Mouse (Mus musculus) midbrain, embryonic 13.5 days (tissue): ENCODE data around the gene Rnf180. TPM values are rescaled to one million over a fixed set of nuclear protein-coding genes. Genes with fewer than 3 reads are reported as not detected.

Experiments used
- ATAC-seq: fragments of 200-750 bp; cut with Nextera tagmentation; 2 replicates; pipeline ENCODE4 v1.8.0; 2017; ENCODE audit warnings: mild to moderate bottlenecking, moderate TSS enrichment, moderate library complexity
- H3K27ac ChIP-seq: fragments of 300-500 bp; sonication (generic); 2 replicates; pipeline ENCODE4 v1.5.1; 2015; ENCODE audit warnings: inconsistent platforms, mild to moderate bottlenecking, moderate library complexity
- H3K27me3 ChIP-seq: fragments of 300-500 bp; sonication (generic); 2 replicates; pipeline ENCODE4 v1.6.1; 2015; ENCODE audit warnings: mild to moderate bottlenecking, inconsistent platforms
- H3K36me3 ChIP-seq: fragments of 300-500 bp; sonication (generic); 2 replicates; pipeline ENCODE4 v1.6.1; 2015; ENCODE audit warnings: mild to moderate bottlenecking, inconsistent platforms
- H3K4me1 ChIP-seq: fragments of 300-500 bp; sonication (generic); replicated peaks from 2 replicates; pipeline ENCODE4 v1.6.1; 2015; ENCODE audit warnings: inconsistent platforms
- H3K4me2 ChIP-seq: fragments of 300-500 bp; sonication (generic); replicated peaks from 2 replicates; pipeline ENCODE4 v1.6.1; 2015; ENCODE audit warnings: moderate library complexity, mild to moderate bottlenecking, inconsistent platforms
- H3K4me3 ChIP-seq: fragments of 300-500 bp; sonication (generic); replicated peaks from 2 replicates; pipeline ENCODE4 v1.5.1; 2015; ENCODE audit warnings: mild to moderate bottlenecking, inconsistent platforms
- H3K9ac ChIP-seq: fragments of 300-500 bp; sonication (generic); replicated peaks from 2 replicates; pipeline ENCODE4 v1.6.1; 2015; ENCODE audit warnings: mild to moderate bottlenecking, inconsistent platforms
- H3K9me3 ChIP-seq: fragments of 300-500 bp; sonication (generic); 2 replicates; pipeline ENCODE4 v1.6.1; 2016; ENCODE audit warnings: mild to moderate bottlenecking, inconsistent platforms
- WGBS: fragments of 180-500 bp; shearing (Covaris S2); methylation state at CpG from one replicate; pipeline ENCODE4 v1.1.7; 2015; 5-methylcytosine and 5-hydroxymethylcytosine counted together
- polyA plus RNA-seq: library from polyadenylated mRNA; unstranded; fragments of >200 nt; fragmentation: Nextera tagmentation; extraction: Ambion mirVana; gene quantifications from 2 replicates; pipeline ENCODE4 v1.2.1, GENCODE M21; 2015

The Rnf180 gene
- polyA plus RNA-seq, 1 experiment from 2014 or later = 19.7 TPM

DNA sequence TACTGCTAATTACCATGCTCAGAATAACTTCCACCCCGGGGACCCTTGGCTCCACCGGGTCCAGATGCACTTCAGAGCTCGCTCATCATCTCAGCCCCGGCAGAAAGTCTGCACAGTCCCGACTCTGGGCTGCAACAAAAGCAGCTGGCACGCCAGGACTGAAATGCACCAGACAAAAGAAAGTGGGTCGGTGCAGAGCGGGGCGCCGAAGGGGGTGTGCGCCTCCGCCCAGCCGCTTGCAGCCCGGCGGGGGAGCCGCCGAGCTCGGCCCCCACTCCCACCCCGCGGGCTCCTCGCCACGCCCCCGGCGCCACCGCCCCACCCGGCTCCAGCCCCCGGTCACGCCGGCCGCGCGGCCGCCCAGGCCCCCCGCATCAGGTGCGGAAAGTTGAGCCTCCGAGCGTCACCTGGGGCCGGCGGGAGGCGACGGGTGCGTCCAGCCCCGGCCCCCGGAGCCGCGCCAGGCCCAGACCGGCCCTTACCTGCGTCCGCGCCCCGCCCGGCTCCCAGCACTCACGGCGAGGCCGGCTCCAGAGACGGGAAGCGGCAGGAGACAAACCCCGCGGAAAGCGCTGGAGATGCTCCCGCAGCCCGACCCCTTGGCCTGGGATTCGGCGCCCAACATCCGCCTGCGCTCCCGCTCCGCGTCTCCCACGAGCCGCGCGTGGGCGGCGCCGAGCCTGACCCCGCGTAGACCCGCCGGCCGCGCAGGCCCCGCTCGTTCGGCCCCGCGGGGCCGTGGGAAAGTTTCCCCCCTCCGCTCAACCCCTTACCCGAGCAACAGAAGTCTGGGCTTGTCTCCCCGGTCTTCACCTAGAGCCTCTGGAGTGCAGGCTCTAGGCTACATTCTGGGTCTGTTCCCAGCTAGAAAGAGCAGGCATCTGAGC lies 591 bp downstream of the Rnf180 start:
- peak overlapping the region; percentile 94 for H3K9ac ChIP-seq
- peaks cover 7% of the 10 kb centered on the region; the same call in 1 of the 2 replicates for H3K36me3 ChIP-seq
- H3K27me3 ChIP-seq = no peaks in the 10 kb centered on the region
- peak overlapping the region; percentile 86 for H3K4me3 ChIP-seq
- peaks cover 24% of the 10 kb centered on the region for H3K4me1 ChIP-seq
- WGBS = under 1% methylated on average over 80 of the region's 91 CpGs
- peak overlapping the region; percentile 79 for H3K4me2 ChIP-seq
- H3K9me3 ChIP-seq = no peaks in the 10 kb centered on the region
- ATAC-seq = peak; percentile 94
- peak overlapping the region; percentile 69 for H3K27ac ChIP-seq

DNA sequence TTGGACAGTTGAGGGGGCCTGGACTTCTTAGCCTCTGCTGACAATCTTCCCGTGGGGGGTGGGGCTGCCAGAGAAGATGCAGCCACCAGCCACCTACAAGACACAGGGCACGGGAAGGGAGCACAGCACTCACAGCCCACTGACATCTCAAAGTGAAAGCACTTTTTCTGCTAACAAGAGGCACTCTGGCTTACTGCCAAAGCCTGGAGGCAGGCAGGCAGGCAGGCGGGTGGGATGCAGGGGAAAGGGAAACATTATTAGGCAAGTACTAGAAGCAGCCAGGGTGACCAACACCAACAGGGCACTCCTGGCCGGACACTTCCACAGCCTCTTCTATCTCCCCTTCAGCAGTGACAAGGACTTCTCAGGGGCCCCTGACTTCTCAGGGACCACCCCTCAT lies 2.8 kb downstream of the Rnf180 start:
- Histone ChIP-seq H3K27me3 (no peaks in the 10 kb centered on the region), H3K9me3 (no peaks in the 10 kb centered on the region), H3K9ac (peak overlapping the region; percentile 39), H3K4me1 (peaks cover 24% of the 10 kb centered on the region), H3K27ac (peak overlapping the region; percentile 68; the same call in 1 of the 2 replicates), H3K36me3 (peaks cover 10% of the 10 kb centered on the region; the same call in 1 of the 2 replicates), H3K4me2 (peak overlapping the region; percentile 37), H3K4me3 (no peak overlapping the region)
- WGBS = 29% methylated on average over 4 of the region's 4 CpGs
- peak; percentile 38 for ATAC-seq

DNA sequence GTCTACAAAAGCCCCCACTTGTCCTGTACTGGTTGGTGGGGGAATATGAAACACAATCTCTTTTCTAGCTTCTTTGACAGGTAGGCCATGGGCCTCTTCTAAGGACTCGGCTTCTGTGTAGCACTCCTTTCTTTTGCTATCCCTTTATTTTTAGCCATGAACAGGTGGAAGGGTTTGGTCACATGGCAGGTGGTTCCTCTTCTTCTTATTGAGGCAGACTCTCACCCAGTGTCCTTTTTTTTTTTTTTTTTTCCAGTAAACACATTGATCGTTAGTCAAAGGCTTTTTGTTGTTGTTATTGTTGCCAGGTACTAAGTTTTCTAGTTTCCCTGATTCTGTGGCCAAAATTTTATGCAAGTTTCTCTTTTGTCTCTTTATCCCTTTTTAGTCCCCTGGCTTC lies 4.0 kb downstream of the Rnf180 start:
- Histone ChIP-seq H3K4me1 (peaks cover 24% of the 10 kb centered on the region), H3K9ac (no peak overlapping the region), H3K27ac (no peak overlapping the region), H3K4me3 (no peak overlapping the region), H3K36me3 (peaks cover 10% of the 10 kb centered on the region; the same call in 1 of the 2 replicates), H3K27me3 (no peaks in the 10 kb centered on the region), H3K4me2 (no peak overlapping the region), H3K9me3 (no peaks in the 10 kb centered on the region)
- no peak for ATAC-seq
- WGBS = 84% methylated on average over 2 of the region's 2 CpGs

DNA sequence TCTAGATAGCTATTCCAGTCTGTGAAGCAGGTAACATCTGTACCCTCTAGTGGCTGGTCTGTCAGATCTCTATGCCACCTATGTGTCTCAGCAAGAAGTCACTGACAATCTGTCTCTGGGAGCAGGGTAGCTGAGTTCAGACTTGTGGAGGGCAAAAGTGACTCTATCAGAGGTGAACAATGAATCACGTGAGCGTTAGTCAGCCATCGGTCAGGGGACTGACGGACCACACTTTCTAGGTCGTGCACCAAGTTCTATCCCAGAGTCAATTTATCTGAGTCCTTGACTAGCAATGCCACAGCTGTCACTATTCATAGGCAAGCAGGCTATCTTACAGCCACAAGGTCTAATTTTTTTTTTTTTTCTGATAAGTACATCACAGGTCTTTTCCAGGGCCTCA lies 4.6 kb downstream of the Rnf180 start:
- H3K9ac ChIP-seq = no peak overlapping the region
- H3K4me3 ChIP-seq = no peak overlapping the region
- no peak overlapping the region for H3K4me2 ChIP-seq
- H3K27me3 ChIP-seq = no peaks in the 10 kb centered on the region
- H3K9me3 ChIP-seq = no peaks in the 10 kb centered on the region
- ATAC-seq = no peak
- no peak overlapping the region for H3K27ac ChIP-seq
- peaks cover 10% of the 10 kb centered on the region; the same call in 1 of the 2 replicates for H3K36me3 ChIP-seq
- 92% methylated on average over 5 of the region's 5 CpGs for WGBS
- peaks cover 24% of the 10 kb centered on the region for H3K4me1 ChIP-seq

DNA sequence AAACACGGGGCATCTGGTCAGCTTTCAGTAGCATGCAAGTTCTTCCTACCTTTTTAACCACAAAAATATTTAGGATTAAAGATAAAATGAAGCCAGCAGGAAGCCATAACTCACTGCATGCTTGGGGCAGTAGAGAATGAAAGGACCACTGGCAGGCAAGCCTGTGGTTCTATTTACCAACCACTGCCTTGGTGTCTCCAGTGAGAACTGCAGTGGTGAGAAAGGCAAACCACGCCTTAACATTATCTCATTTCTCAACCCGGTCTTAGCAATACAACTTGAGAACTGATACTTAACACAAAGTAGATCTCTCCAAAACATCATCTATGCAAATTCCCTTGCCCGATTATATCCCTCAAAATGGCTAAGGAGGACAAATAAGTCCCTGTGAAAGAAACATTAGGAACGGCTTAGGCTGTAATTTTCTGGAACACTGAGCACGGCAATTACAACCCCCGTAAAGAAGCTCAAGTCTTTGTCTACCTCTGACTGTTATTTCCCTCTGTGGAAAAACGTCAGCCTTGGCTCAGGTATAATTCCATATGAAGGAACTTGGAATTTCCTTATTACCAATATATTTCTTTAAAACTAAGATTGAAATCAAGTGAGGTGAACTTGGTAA lies 15.1 kb downstream of the Rnf180 start:
- no peak for ATAC-seq
- Histone ChIP-seq H3K9me3 (no peaks in the 10 kb centered on the region), H3K36me3 (no peaks in the 10 kb centered on the region), H3K9ac (no peak overlapping the region), H3K4me2 (no peak overlapping the region), H3K4me1 (no peaks in the 10 kb centered on the region; the same call in 1 of the 2 replicates), H3K27ac (no peak overlapping the region), H3K27me3 (no peaks in the 10 kb centered on the region), H3K4me3 (no peak overlapping the region)
- WGBS = 28% methylated on average over 8 of the region's 8 CpGs

DNA sequence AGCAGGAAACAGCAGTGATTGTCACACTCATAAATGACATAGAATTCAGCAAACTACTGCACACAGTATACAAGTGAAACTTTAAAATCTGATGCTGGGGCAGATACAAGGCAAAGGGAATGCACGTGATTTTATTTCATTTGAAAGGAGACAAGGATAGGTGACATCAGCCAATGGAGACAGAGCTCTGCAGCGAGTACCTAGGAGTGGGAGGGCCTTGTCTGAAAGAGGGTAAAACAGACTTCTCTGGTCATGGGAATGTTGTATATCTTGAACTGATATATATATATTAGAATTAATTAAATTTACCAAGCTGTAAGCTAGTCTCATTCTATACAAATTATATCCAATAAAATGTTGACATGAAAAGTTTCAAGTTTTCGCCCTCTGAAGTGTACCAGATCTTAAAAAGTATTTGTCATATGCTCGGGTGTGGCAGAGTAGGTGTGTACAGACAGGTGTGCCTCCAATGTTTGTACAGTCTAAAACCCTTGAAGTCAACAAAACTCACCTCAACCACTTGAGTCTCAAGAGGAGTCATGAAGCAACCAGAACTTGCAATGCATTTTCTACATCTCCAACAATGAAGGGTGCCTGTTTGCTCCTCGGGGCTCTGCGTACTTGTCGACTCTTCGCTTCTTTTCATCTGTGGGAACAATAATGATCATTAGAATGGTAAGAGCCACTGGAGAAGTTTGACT lies 24.1 kb downstream of the Rnf180 start:
- H3K36me3 ChIP-seq = peaks cover 24% of the 10 kb centered on the region
- H3K4me1 ChIP-seq = no peaks in the 10 kb centered on the region
- H3K4me3 ChIP-seq = no peak overlapping the region
- WGBS = 93% methylated on average over 8 of the region's 8 CpGs
- H3K9ac ChIP-seq = no peak overlapping the region
- peaks cover 15% of the 10 kb centered on the region for H3K9me3 ChIP-seq
- H3K27me3 ChIP-seq = no peaks in the 10 kb centered on the region
- H3K27ac ChIP-seq = no peak overlapping the region
- no peak overlapping the region for H3K4me2 ChIP-seq
- no peak for ATAC-seq

DNA sequence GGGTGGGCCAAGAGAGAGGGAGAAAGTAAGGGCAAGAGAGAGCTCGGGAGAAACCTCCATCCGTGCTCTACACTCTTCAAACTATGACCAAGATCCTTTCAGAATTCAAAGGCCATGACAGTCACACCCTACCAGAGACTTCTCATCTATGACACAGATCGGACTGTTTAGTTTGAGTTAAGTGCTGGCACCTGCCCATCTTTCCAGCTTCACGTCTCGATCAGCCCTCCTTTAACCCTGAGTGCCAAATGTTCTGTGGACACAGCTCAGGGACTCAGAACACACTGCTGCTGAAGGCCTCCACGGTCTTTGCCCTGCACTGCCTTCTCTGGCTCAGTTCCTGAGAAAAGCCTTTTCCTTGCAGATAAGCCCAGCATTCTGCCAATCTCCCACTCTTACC lies 27.2 kb downstream of the Rnf180 start:
- H3K4me2 ChIP-seq = no peak overlapping the region
- 89% methylated on average over 6 of the region's 6 CpGs for WGBS
- H3K4me3 ChIP-seq = no peak overlapping the region
- H3K4me1 ChIP-seq = no peaks in the 10 kb centered on the region
- ATAC-seq = no peak
- H3K27ac ChIP-seq = no peak overlapping the region
- H3K27me3 ChIP-seq = no peaks in the 10 kb centered on the region
- peaks cover 17% of the 10 kb centered on the region for H3K36me3 ChIP-seq
- no peak overlapping the region for H3K9ac ChIP-seq
- peaks cover 3% of the 10 kb centered on the region; the same call in 1 of the 2 replicates for H3K9me3 ChIP-seq

DNA sequence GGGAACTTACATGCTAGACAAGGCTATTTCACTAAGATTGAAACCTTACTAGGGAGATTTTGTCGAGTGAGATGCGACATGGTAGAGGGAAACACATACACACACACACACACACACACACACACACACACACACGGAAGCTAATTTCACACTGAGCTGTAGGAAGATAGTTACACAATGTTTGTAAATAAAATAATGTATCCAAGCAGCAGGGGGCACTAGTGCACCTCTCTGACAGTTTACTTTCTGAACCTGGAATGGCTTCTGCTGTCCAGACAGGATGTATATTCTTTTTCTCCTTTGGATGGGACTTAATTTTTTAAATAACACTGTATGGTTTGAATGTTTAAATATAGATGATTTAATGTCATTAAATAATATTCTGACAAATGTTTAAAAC lies 27.9 kb downstream of the Rnf180 start:
- H3K36me3 ChIP-seq = peaks cover 14% of the 10 kb centered on the region
- H3K9ac ChIP-seq = no peak overlapping the region
- H3K4me1 ChIP-seq = no peaks in the 10 kb centered on the region
- no peak overlapping the region for H3K4me3 ChIP-seq
- no peak overlapping the region for H3K27ac ChIP-seq
- no peaks in the 10 kb centered on the region for H3K27me3 ChIP-seq
- 0 out of 2 replicates have a peak, but pooled peaks cover under 1% of the 10 kb centered on the region for H3K9me3 ChIP-seq
- WGBS = 61% methylated on average over 3 of the region's 3 CpGs
- 0 out of 2 replicates have a peak, but pooled peaks have one; percentile 53 for ATAC-seq
- no peak overlapping the region for H3K4me2 ChIP-seq

DNA sequence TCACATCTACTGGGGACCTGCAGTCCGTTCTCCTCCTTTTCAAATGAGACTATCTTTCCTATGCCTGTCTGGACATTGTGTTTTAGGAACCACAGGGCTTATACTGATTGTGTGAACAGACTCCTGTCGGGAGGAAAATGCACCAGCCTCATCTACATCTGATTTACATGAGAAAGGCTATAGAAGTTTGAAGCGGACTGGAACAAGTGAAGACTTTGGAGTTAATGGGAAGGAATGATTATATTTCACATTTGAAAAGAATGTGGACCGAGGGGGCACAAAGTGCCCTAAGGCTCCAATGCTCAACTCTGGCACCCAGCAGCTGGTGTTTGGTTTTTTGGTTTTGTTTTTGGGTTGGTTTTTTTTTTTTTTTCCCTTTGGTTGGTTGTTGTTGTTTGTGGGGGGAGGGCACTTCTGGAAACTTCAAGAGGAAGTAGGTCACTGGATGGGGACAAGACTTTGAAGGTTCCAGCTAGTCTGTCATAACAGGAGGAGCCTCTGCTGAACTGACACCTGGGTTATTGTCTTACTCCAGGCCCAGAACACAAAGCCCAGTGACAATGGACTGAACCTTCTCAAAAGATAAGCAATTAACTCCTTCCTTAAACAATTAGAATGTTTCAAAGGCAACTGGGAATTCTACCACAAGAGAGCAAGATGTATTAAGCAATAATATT lies 37.7 kb downstream of the Rnf180 start:
- Histone ChIP-seq H3K4me2 (no peak overlapping the region), H3K9me3 (peaks cover 7% of the 10 kb centered on the region), H3K9ac (no peak overlapping the region), H3K4me1 (0 out of 2 replicates have a peak, but pooled peaks cover 7% of the 10 kb centered on the region), H3K4me3 (no peak overlapping the region), H3K27me3 (no peaks in the 10 kb centered on the region), H3K27ac (no peak overlapping the region), H3K36me3 (peaks cover 11% of the 10 kb centered on the region; the same call in 1 of the 2 replicates)
- ATAC-seq = peak; percentile 17; the same call in 1 of the 2 replicates
- 14% methylated on average over 4 of the region's 4 CpGs for WGBS

DNA sequence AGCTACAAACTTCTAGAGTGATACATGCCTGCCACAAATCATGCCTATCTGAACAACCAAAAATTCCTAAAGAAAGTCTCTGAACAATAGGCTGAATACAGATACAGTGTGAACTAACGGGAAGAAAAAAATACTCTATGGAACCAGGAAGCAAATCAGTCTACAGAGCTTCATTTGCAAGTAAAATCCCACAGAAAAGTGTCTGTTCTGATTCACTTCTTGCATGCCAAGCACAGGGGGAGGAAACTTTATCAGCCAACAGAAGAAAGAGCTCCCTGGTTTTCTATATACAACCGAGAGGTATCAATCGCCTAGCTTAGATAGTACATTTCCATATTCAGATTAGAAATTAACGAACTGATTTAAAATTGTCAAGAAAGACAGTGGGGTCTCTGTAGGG lies 43.8 kb downstream of the Rnf180 start:
- peak; percentile 24 for ATAC-seq

DNA sequence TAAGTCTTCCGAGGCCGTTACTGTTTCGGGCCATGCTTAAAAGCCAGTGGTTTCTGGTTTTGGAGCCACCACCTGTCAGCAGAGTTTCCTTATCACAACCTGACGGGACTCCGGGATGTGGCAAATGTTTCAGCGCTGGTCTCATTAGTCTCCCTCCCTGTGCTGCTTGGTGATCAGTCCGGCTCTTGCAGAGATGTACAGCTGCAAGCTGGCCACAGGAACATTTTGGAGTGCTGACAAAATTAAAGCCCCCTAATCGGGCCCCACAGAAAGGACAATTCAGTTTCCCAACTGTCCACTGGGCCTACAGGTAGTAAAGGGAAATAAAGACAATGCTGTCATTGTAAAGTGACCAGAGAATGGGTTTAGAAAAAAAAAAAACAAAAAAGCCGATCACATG lies 44.4 kb downstream of the Rnf180 start:
- no peak overlapping the region for H3K4me3 ChIP-seq
- no peaks in the 10 kb centered on the region for H3K27me3 ChIP-seq
- peak overlapping the region; percentile 38 for H3K4me2 ChIP-seq
- no peaks in the 10 kb centered on the region for H3K9me3 ChIP-seq
- no peak overlapping the region for H3K9ac ChIP-seq
- peaks cover 8% of the 10 kb centered on the region for H3K36me3 ChIP-seq
- H3K4me1 ChIP-seq = peaks cover 26% of the 10 kb centered on the region
- H3K27ac ChIP-seq = peak overlapping the region; percentile 64
- WGBS = 46% methylated on average over 9 of the region's 9 CpGs
- peak; percentile 60 for ATAC-seq

More for the DNA sequence above, 43.8 kb downstream of the Rnf180 start:
- no peaks in the 10 kb centered on the region for H3K9me3 ChIP-seq
- no peak overlapping the region for H3K9ac ChIP-seq
- WGBS = 28% methylated on average over 4 of the region's 4 CpGs
- H3K4me1 ChIP-seq = peaks cover 26% of the 10 kb centered on the region
- peaks cover 3% of the 10 kb centered on the region for H3K36me3 ChIP-seq
- H3K4me2 ChIP-seq = peak overlapping the region; percentile 38; the same call in 1 of the 2 replicates
- no peak overlapping the region for H3K4me3 ChIP-seq
- H3K27ac ChIP-seq = peak overlapping the region; percentile 64
- no peaks in the 10 kb centered on the region for H3K27me3 ChIP-seq
